Mouse (Mus musculus) splenic B cell, adult 2 months (primary cell): ENCODE data around the gene Alad.

ENCODE experiments used
- DNase-seq: peaks from one replicate; pipeline ENCODE4 v3.0.0-alpha.2; 2011; ENCODE audit warnings: low read depth, low spot score
- H3K27me3 ChIP-seq: 2 replicates; pipeline ENCODE4 v1.6.1; 2012; ENCODE audit warnings: mild to moderate bottlenecking, low read length, moderate library complexity, mixed read lengths; ENCODE audit not compliant: control insufficient read depth, poor library complexity, insufficient read depth, severe bottlenecking
- H3K36me3 ChIP-seq: 2 replicates; pipeline ENCODE4 v1.6.1; 2012; ENCODE audit warnings: mild to moderate bottlenecking, low read length, moderate library complexity, mixed read lengths; ENCODE audit not compliant: control insufficient read depth, poor library complexity, insufficient read depth, severe bottlenecking

Gene Alad

DNA sequence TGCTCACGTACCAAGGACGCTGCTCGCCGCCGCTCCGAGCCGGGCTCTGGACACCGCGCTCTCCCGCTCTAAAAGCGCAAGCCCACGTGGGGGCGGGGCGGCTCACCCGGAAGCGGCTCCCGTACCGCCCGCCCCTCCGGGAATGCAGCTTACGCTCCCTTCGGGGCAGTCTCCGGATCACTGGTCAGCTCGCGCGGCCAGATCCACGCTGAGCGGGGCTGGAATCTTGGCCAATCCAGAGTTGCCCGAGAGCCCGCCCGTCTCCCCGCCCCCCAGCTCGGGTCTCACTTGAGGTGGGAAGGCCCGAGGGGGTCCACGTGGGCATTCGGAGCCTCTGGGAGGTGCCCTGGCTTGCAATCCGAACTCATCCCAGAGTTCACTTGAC, at the start of gene Alad:
Gene Alad, minus strand, starts transcription at position 70 of the 385 bp plus-strand sequence.
- Histone ChIP-seq H3K36me3 (no peaks in the 10 kb centered on the region), H3K27me3 (no peaks in the 10 kb centered on the region)
- peak; percentile 62 for DNase-seq

DNA sequence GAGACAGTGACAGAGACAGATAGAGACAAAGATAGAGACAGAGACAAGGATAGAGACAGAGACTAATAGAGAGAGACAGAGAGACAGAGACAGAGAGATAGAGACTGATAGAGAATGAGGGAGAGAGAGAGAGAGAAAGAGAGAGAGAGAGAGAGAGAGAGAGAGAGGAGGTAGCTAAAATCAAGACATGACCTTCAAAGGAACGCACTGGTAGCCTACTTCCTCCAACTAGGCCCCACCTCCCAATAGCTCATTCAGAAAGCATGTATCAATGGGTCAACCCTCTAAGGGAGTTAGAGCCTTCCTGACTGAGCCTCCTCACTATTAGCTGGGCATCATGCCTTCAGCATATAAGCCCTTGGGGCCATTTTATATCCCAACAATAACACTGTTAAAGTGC, 48.6 kb upstream of the Alad start:
- no peaks in the 10 kb centered on the region for H3K36me3 ChIP-seq
- no peaks in the 10 kb centered on the region; the same call in 1 of the 2 replicates for H3K27me3 ChIP-seq
- DNase-seq = no peak

DNA sequence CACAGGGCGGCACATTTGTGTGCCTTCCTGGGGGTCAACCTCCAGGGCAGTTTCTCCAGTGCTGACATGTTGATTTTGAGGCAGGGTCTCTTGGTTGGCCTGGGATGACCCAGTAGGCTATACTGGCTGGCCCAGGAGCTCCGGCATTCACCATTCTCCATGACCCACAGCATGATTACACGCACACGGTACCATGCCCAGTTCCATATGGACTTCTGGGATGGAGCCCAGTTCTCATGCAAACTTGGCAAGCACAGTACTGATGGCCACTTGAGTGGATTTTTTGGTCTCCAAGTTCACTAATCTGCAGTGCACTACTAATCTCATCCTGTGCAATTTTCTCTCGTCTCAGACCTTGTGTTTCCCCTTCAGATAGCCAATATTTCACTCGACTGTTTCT, 48.0 kb upstream of the Alad start:
- Histone ChIP-seq H3K36me3 (no peaks in the 10 kb centered on the region), H3K27me3 (no peaks in the 10 kb centered on the region; the same call in 1 of the 2 replicates)
- DNase-seq = no peak

DNA sequence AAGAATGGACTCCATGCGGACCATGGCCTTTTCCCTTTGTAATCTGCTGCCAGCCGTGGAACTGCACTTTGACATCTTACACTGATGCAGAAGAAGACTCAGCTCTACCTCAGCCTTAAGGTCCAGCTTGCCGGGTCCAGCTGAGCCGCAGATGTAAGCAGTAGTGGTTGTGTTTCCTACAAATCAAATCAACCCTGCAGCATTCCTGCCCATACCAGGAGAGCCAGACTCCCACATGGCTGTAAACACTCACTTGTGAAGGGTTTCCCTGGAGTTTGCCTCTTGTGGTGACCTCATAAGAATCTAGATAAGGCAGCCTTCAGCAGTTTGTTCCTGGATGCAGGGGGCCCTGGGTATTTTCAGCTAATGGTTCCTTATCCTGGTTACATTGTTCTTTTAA, 46.8 kb upstream of the Alad start:
- no peaks in the 10 kb centered on the region for H3K36me3 ChIP-seq
- H3K27me3 ChIP-seq = no peaks in the 10 kb centered on the region; the same call in 1 of the 2 replicates

GRCm38 (mm10) chr4:62562006-62562405, 42.3 kb upstream of the Alad start:
- H3K36me3 ChIP-seq = no peaks in the 10 kb centered on the region
- no peaks in the 10 kb centered on the region for H3K27me3 ChIP-seq
- DNase-seq = peak; percentile 42

More for the DNA sequence above, 46.8 kb upstream of the Alad start:
- DNase-seq = no peak

DNA sequence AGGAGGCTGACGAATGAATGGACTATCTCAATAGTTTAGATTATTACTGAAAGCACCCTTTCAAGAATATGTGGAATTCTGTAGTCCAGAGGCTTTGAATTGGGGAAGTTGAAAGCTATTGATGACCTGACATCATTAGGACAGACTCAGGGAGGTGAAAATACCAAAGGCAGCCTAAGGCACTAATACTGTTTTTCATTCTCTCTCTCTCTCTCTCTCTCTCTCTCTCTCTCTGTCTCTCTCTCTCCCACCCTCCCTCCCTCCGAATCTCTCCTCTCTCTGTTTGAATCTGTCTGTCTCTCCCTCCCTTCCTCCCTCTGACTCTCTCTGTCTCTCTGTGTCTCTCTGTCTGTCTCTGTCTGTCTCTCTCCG, 41.9 kb upstream of the Alad start:
- H3K36me3 ChIP-seq = no peaks in the 10 kb centered on the region
- H3K27me3 ChIP-seq = no peaks in the 10 kb centered on the region
- no peak for DNase-seq

GRCm38 (mm10) chr4:62560963-62561629, 41.4 kb upstream of the Alad start:
- H3K27me3 ChIP-seq = no peaks in the 10 kb centered on the region
- peak; percentile 94 for DNase-seq
- no peaks in the 10 kb centered on the region for H3K36me3 ChIP-seq

- no peaks in the 10 kb centered on the region for H3K36me3 ChIP-seq
- DNase-seq = no peak
- H3K27me3 ChIP-seq = no peaks in the 10 kb centered on the region
Observed at GRCm38 (mm10) chr4:62559797-62560329, 40.1 kb upstream of the Alad start, which contains the start of gene Rgs3. Gene Rgs3 (plus strand): TSS chr4:62559847.

DNA sequence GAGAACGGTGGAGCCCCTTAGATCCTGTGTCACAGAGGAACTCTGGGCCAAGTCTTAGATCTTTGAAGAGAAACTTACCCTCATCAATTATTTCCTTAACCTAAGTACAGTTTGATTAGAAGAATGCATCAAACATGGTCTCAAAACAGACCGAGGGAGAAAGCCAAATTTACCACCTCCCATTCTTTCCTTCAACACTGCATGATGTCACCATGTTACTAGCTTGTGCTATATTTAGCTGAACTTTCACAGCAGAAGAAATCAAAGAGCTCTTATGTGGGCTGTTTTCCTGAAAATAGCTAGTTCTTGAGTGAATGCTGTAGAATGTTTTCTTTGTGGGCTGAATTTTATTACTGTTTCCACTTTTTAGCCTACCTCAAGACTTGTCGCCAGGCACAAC, 37.7 kb upstream of the Alad start:
- no peaks in the 10 kb centered on the region for H3K36me3 ChIP-seq
- DNase-seq = no peak
- no peaks in the 10 kb centered on the region for H3K27me3 ChIP-seq

DNA sequence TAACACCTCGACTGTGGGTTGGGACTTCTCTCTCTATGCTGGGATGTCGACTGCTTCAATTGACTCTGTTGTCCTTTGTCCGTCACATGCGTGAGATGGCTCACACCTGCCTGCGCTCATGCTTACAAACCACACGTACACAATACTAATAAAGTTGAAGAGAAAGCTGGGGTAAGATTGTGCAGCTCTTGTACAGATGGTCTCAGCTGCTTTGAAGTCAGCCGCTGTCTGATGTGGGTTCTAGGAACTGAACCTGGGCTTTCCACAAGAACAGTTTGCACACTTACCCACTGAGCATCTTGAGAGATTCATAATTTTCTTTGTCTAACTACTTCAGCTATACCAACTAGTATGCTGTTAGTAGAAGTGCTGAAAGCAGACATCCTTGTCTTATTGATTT, 32.2 kb upstream of the Alad start:
- Histone ChIP-seq H3K36me3 (no peaks in the 10 kb centered on the region), H3K27me3 (0 out of 2 replicates have a peak, but pooled peaks cover 1% of the 10 kb centered on the region)
- DNase-seq = no peak

DNA sequence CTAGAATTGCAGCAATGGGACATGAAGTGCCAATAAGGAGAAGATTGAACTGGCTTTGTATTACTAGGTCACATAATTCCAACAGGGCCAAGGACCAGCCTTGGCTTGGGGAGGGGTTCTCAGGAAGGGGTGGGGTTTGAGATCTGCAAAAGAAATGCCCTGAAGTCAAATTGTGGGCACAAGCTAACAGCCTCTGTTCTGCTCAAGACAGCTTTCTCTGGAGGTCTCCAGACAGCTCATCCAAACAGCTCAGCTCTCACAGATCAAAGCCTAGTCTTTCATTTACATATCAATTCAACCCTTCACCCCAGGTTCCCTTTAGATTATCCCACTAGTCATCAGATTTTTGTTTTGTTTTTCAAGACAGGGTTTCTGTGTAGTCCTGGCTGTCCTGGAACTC, 25.1 kb upstream of the Alad start:
- no peaks in the 10 kb centered on the region for H3K27me3 ChIP-seq
- no peaks in the 10 kb centered on the region for H3K36me3 ChIP-seq
- DNase-seq = no peak

- H3K36me3 ChIP-seq = no peaks in the 10 kb centered on the region
- no peaks in the 10 kb centered on the region for H3K27me3 ChIP-seq
- DNase-seq = no peak
Observed at GRCm38 (mm10) chr4:62543782-62544181, 24.1 kb upstream of the Alad start.

DNA sequence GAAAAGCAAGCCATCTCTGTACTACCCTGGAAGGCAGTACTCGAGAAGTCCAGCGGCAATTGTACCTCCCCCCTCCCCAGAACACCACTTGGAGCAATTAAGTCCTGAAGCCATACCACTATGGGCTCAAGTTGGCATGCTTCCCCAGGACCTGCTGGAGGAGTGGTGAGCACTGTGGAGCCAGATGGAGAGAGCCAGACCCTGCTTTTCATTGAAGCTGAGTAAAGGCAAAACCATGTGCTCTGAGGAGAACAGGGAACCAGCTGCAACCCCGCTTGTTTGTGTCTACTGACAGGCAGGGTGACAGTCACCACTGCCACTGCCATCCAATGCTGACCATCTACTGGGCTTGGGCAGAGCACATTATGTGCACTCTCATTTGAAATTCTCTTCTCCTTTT, 22.1 kb upstream of the Alad start:
- Histone ChIP-seq H3K27me3 (no peaks in the 10 kb centered on the region), H3K36me3 (no peaks in the 10 kb centered on the region)
- no peak for DNase-seq

GRCm38 (mm10) chr4:62533729-62534128, 14.0 kb upstream of the Alad start:
- H3K36me3 ChIP-seq = no peaks in the 10 kb centered on the region
- no peak for DNase-seq
- no peaks in the 10 kb centered on the region for H3K27me3 ChIP-seq

- Histone ChIP-seq H3K27me3 (no peaks in the 10 kb centered on the region), H3K36me3 (no peaks in the 10 kb centered on the region)
- no peak for DNase-seq
Observed at GRCm38 (mm10) chr4:62527655-62528054, 7.9 kb upstream of the Alad start.

DNA sequence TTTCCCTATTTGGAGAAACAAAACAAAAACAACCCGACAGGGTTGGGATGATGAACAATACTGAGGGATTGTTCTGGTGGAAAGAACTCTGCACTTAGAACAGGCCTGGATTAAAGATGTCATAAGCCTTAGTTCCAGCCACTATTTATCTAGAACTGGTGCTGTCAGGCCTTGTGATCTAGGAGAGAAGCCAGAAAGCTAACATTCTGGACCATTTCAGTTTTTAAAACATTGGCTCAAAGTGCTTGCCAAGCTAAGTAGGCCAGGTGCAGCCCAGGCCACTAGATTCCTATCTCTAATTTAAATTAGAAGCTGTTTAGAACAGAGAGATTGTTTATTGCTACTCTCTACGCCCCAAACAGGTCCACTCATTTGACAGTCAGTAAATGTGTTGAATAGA, 6.5 kb upstream of the Alad start:
- Histone ChIP-seq H3K36me3 (no peaks in the 10 kb centered on the region), H3K27me3 (no peaks in the 10 kb centered on the region)
- no peak for DNase-seq
